Mouse (Mus musculus) lung, adult 2 months (tissue): Measurements from ENCODE around the gene Smim14. TPM values are rescaled to one million over a fixed set of nuclear protein-coding genes. Genes with fewer than 3 reads are reported as not detected.

Experiments used
- DNase-seq: peaks from one replicate; pipeline ENCODE4 v3.0.0; 2022
- H3K4me1 ChIP-seq: fragments of 200-500 bp; 2 replicates; pipeline ENCODE4 v1.6.1; 2011; ENCODE audit warnings: low read length; ENCODE audit not compliant: control insufficient read depth, insufficient read depth
- H3K4me3 ChIP-seq: fragments of 200-500 bp; replicated peaks from 2 replicates; pipeline ENCODE3; 2011; ENCODE audit warnings: low read depth, mild to moderate bottlenecking, control low read depth, low read length; ENCODE audit errors: extremely low read depth
- CTCF ChIP-seq: fragments of 200-500 bp; IDR thresholded peaks from 2 replicates; pipeline ENCODE4 v1.5.1; 2011; ENCODE audit warnings: mild to moderate bottlenecking, low read length, control low read depth; ENCODE audit not compliant: insufficient read depth
- POLR2A ChIP-seq: fragments of 200-500 bp; IDR thresholded peaks from 2 replicates; pipeline ENCODE4 v1.6.1; 2011; ENCODE audit warnings: low read depth, mild to moderate bottlenecking, control low read depth, low read length, borderline replicate concordance; ENCODE audit errors: extremely low read depth
- WGBS: fragments of 180-500 bp; shearing (Covaris S2); methylation state at CpG from one replicate; pipeline ENCODE4 v1.1.7; 2018; 5-methylcytosine and 5-hydroxymethylcytosine counted together
- polyA plus RNA-seq: library from polyadenylated mRNA; depleted of rRNA; stranded (reverse); fragments of >200 nt; gene quantifications from 2 replicates; pipeline ENCODE4 v1.2.3, GENCODE M21; 2012; rRNA removed

The Smim14 gene
- polyA plus RNA-seq, 1 experiment: 157 TPM

- no peak overlapping the region for H3K4me3 ChIP-seq
- no peaks in the 10 kb centered on the region for H3K4me1 ChIP-seq
- TF ChIP-seq POLR2A: no peak
- no peak for TF ChIP-seq CTCF
- DNase-seq: no peak
- 97% methylated on average over 8 of the region's 8 CpGs for WGBS
Measured at GRCm38 (mm10) chr5:65422803-65423202, 114.2 kb downstream of the Smim14 start.

- Histone ChIP-seq H3K4me3 (no peak overlapping the region), H3K4me1 (no peaks in the 10 kb centered on the region)
- TF ChIP-seq CTCF (no peak), POLR2A (no peak)
- DNase-seq: no peak
- 77% methylated on average over 6 of the region's 6 CpGs for WGBS
Measured at GRCm38 (mm10) chr5:65420822-65421221, 116.2 kb downstream of the Smim14 start.

DNA sequence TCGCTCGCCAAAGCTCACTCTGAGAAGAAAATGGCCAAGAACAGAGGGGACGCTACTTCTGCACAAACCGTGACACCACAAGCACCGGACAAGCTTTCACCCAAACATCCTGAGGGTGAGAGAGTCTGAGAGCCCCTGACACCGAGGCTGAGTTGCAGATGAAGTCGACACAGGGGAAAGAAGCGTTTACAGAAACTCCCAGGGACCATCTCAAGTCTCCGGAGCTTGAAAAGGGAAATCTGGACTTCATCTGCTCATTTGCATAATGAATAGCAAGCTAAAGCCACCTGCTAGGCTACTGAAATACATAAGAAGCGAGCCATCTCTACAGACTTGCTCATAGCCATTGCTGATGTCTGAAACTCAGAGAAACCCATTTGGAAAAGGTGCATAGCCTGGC is 117.8 kb downstream of the Smim14 start:
- DNase-seq: no peak
- Histone ChIP-seq H3K4me3 (no peak overlapping the region), H3K4me1 (no peaks in the 10 kb centered on the region)
- TF ChIP-seq CTCF: no peak
- 79% methylated on average over 10 of the region's 10 CpGs for WGBS

GRCm38 (mm10) chr5:65415653-65416458 is 121.1 kb downstream of the Smim14 start:
- 44% methylated on average over 26 of the region's 26 CpGs for WGBS
- Histone ChIP-seq H3K4me3 (no peak overlapping the region), H3K4me1 (no peaks in the 10 kb centered on the region)
- DNase-seq: no peak
- no peak for TF ChIP-seq POLR2A
- no peak for TF ChIP-seq CTCF

DNA sequence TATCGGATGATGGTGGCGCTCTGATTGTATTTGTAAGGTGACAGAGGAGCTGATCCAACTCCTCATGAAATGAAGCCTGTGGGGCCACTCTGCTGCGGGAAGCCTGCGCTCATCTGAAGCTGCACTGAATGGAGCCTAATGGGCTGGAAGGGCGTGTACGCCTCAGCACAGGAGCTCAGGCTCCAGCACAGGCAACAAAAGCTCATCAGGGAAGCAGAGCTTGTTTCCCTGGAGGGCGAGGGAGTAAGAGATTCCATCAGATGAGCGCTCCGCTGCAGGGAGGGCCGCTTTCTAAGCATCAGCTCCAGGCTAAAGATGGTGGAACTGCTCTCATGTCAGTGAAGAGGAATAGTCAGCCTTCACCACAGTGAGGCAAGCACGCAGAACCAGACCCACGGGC is 129.0 kb downstream of the Smim14 start:
- TF ChIP-seq CTCF (no peak), POLR2A (no peak)
- DNase-seq: no peak
- WGBS: 87% methylated on average over 12 of the region's 12 CpGs
- Histone ChIP-seq H3K4me3 (no peak overlapping the region), H3K4me1 (no peaks in the 10 kb centered on the region)

DNA sequence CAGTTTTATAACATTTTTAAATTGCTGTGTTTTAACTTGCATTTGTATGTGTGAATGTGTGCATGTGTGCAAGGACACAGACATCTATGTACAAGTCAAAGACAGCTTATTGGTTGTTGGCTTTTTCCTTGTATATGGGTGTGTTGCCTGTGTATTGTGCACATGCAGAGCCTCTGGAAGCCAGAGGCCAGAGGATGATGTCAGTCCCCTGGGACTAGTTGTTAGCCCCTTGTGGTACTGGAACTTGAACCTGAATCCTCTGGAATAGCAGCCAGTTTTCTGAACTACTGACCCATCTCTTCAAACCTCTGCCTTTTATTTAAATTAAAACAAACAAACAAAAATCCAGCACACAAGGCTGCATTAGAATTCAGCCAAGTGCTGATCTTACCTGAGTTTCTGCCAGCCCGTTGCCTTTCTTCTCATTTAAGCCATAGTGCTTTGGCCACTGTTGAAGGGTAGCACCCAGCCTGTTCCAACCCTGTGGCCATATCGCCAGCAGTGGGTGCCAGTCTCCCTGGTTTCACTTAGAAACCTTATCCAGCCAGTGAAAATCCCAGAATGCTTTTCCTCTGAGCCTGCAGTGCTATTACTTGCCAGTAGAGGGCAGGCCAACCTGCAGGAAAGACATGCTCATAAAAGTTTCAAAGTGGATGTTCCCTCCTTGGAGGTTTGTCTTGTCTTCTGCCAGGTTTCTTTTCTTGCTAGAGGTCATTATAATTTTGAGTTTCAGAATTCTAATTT is 135.6 kb downstream of the Smim14 start:
- peak; percentile 74 for DNase-seq
- no peak for TF ChIP-seq POLR2A
- peak; percentile 63 for TF ChIP-seq CTCF
- no peaks in the 10 kb centered on the region for H3K4me1 ChIP-seq
- 19% methylated on average over 2 of the region's 2 CpGs for WGBS
- H3K4me3 ChIP-seq: no peak overlapping the region

Other genes with a start within 250 kb of the Smim14 start
- 7.4 and 11.6 TPM in 2 replicates for gene Rfc1, start 201.5 kb downstream of the Smim14 start, polyA plus RNA-seq
- gene Klb, start 188.9 kb downstream of the Smim14 start, polyA plus RNA-seq: 0.44 and 0.78 TPM in 2 replicates
- gene Rpl9, start 145.7 kb downstream of the Smim14 start, polyA plus RNA-seq: 152 and 224 TPM in 2 replicates
- 6.3 and 13.1 TPM in 2 replicates for gene Lias, start 145.7 kb downstream of the Smim14 start, polyA plus RNA-seq
- gene Ugdh, start 101.2 kb downstream of the Smim14 start, polyA plus RNA-seq: 8.7 and 12.2 TPM in 2 replicates
- gene Gm43552, start 44.4 kb downstream of the Smim14 start, polyA plus RNA-seq: not detected in 2 replicates
- gene Ube2k, start within 50 bp of the Smim14 start, polyA plus RNA-seq: 12.3 and 15.1 TPM in 2 replicates
- gene Pds5a, start 161.1 kb upstream of the Smim14 start, polyA plus RNA-seq: 12.7 and 19.4 TPM in 2 replicates
- gene N4bp2, start 226.3 kb upstream of the Smim14 start, polyA plus RNA-seq: 3.6 and 3.7 TPM in 2 replicates